Mouse (Mus musculus) ES-Bruce4 (cell line): ENCODE measurements at regions not wholly inside any gene's neighbourhood (a gene's known extent, or its start where the extent isn't known, plus 50 kb on each side); places are given as distances from the start of the nearest gene placed in this dataset.

Experiments used
- H3K27ac ChIP-seq: 2 replicates; pipeline ENCODE4 v1.5.1; 2012; ENCODE audit warnings: low read length, inconsistent platforms; ENCODE audit not compliant: insufficient read depth
- H3K27me3 ChIP-seq: 2 replicates; pipeline ENCODE4 v1.6.1; 2012; ENCODE audit warnings: mild to moderate bottlenecking, low read length, inconsistent platforms; ENCODE audit not compliant: control insufficient read depth, poor library complexity, insufficient read depth, severe bottlenecking
- H3K36me3 ChIP-seq: 2 replicates; pipeline ENCODE4 v1.6.1; 2012; ENCODE audit warnings: inconsistent platforms, mild to moderate bottlenecking, low read length, moderate library complexity; ENCODE audit not compliant: control insufficient read depth, poor library complexity, insufficient read depth, severe bottlenecking
- H3K4me1 ChIP-seq: one replicate; pipeline ENCODE4 v1.8.1; 2011; ENCODE audit warnings: low read length; ENCODE audit not compliant: control insufficient read depth, insufficient read depth
- H3K4me3 ChIP-seq: 2 replicates; pipeline ENCODE4 v1.5.1; 2011; ENCODE audit warnings: low read depth, mild to moderate bottlenecking, low read length
- H3K9ac ChIP-seq: 2 replicates; pipeline ENCODE4 v1.6.1; 2012; ENCODE audit warnings: low read depth, mild to moderate bottlenecking, inconsistent platforms; ENCODE audit not compliant: poor library complexity, severe bottlenecking
- H3K9me3 ChIP-seq: replicated peaks from 2 replicates; pipeline ENCODE4 v1.6.1; 2012; ENCODE audit warnings: mild to moderate bottlenecking, low read length, inconsistent platforms; ENCODE audit not compliant: control insufficient read depth, poor library complexity, insufficient read depth, severe bottlenecking
- CTCF ChIP-seq: IDR thresholded peaks from one replicate; pipeline ENCODE4 v1.8.1; 2011; ENCODE audit warnings: low read depth, low read length
- EP300 ChIP-seq: IDR thresholded peaks from 2 replicates; pipeline ENCODE4 v1.6.1; 2011; ENCODE audit warnings: low read depth, low read length; ENCODE audit not compliant: insufficient read depth
- POLR2A ChIP-seq: IDR thresholded peaks from one replicate; pipeline ENCODE4 v1.8.1; 2011; ENCODE audit warnings: low read length; ENCODE audit not compliant: insufficient read depth

GRCm38 (mm10) chr10:19498112-19498511, 93.6 kb upstream of the Ifngr1 start:
- H3K27me3 ChIP-seq, result no peaks in the 10 kb centered on the region
- 0 out of 2 replicates have a peak, but pooled peaks cover 2% of the 10 kb centered on the region for H3K9me3 ChIP-seq
- H3K36me3 ChIP-seq, result no peaks in the 10 kb centered on the region
- H3K9ac ChIP-seq, result no peak overlapping the region
- no peaks in the 10 kb centered on the region for H3K4me1 ChIP-seq
- H3K4me3 ChIP-seq, result no peak overlapping the region
- TF ChIP-seq POLR2A (no peak), CTCF (no peak), EP300 (no peak)
- no peak overlapping the region for H3K27ac ChIP-seq

- Histone ChIP-seq H3K4me3 (no peak overlapping the region), H3K9ac (no peak overlapping the region), H3K9me3 (0 out of 2 replicates have a peak, but pooled peaks cover 2% of the 10 kb centered on the region), H3K4me1 (no peaks in the 10 kb centered on the region), H3K27ac (no peak overlapping the region), H3K27me3 (no peaks in the 10 kb centered on the region), H3K36me3 (no peaks in the 10 kb centered on the region)
- no peak for TF ChIP-seq EP300
- no peak for TF ChIP-seq POLR2A
- TF ChIP-seq CTCF, result no peak
Observed at GRCm38 (mm10) chr10:19502874-19503273, 88.9 kb upstream of the Ifngr1 start.

- Histone ChIP-seq H3K4me3 (no peak overlapping the region), H3K9me3 (0 out of 2 replicates have a peak, but pooled peaks cover 2% of the 10 kb centered on the region), H3K27me3 (no peaks in the 10 kb centered on the region), H3K4me1 (no peaks in the 10 kb centered on the region), H3K27ac (no peak overlapping the region), H3K9ac (no peak overlapping the region), H3K36me3 (no peaks in the 10 kb centered on the region)
- TF ChIP-seq POLR2A (no peak), EP300 (no peak), CTCF (no peak)
Observed at GRCm38 (mm10) chr10:19503846-19504765, 87.6 kb upstream of the Ifngr1 start.

- Histone ChIP-seq H3K9me3 (0 out of 2 replicates have a peak, but pooled peaks cover 2% of the 10 kb centered on the region), H3K9ac (no peak overlapping the region), H3K36me3 (no peaks in the 10 kb centered on the region), H3K4me3 (no peak overlapping the region), H3K27me3 (no peaks in the 10 kb centered on the region), H3K4me1 (no peaks in the 10 kb centered on the region), H3K27ac (no peak overlapping the region)
- TF ChIP-seq EP300, result no peak
- TF ChIP-seq CTCF, result no peak
- TF ChIP-seq POLR2A, result no peak
Observed at GRCm38 (mm10) chr10:19505174-19505573, 86.6 kb upstream of the Ifngr1 start.

GRCm38 (mm10) chr10:19505979-19506378, 85.8 kb upstream of the Ifngr1 start:
- Histone ChIP-seq H3K4me1 (no peaks in the 10 kb centered on the region), H3K4me3 (no peak overlapping the region), H3K9me3 (0 out of 2 replicates have a peak, but pooled peaks cover 2% of the 10 kb centered on the region), H3K36me3 (no peaks in the 10 kb centered on the region), H3K27ac (no peak overlapping the region), H3K27me3 (no peaks in the 10 kb centered on the region; the same call in none of the 2 replicates), H3K9ac (no peak overlapping the region)
- no peak for TF ChIP-seq POLR2A
- no peak for TF ChIP-seq EP300
- no peak for TF ChIP-seq CTCF

- TF ChIP-seq POLR2A (no peak), CTCF (no peak), EP300 (no peak)
- 0 out of 2 replicates have a peak, but pooled peaks cover 2% of the 10 kb centered on the region for H3K9me3 ChIP-seq
- no peaks in the 10 kb centered on the region for H3K4me1 ChIP-seq
- H3K36me3 ChIP-seq, result no peaks in the 10 kb centered on the region
- no peak overlapping the region for H3K4me3 ChIP-seq
- H3K27me3 ChIP-seq, result no peaks in the 10 kb centered on the region; the same call in none of the 2 replicates
- H3K27ac ChIP-seq, result no peak overlapping the region
- no peak overlapping the region for H3K9ac ChIP-seq
Observed at GRCm38 (mm10) chr10:19506434-19506833, 85.3 kb upstream of the Ifngr1 start.
